Mouse (Mus musculus) MEL (cell line): ENCODE results near the gene Gm1043. TPM values are rescaled to one million over a fixed set of nuclear protein-coding genes. Genes with fewer than 3 reads are reported as not detected.

Experiments used
- DNase-seq: peaks from one replicate; pipeline ENCODE4 v3.0.0; 2011; ENCODE audit warnings: low read depth, low spot score
- H3K27ac ChIP-seq: 2 replicates; pipeline ENCODE4 v1.5.1; 2012; ENCODE audit warnings: low read depth, mild to moderate bottlenecking, control low read depth, low read length, moderate library complexity; ENCODE audit not compliant: control insufficient read depth
- H3K27me3 ChIP-seq, 2 experiments: fragments of 150-350 bp in 1 of 2; sonication (generic) in 1 of 2; 2 replicates each; pipeline ENCODE4 v1.6.1; 2012; ENCODE audit warnings: low read length in 2 of 2, mild to moderate bottlenecking in 2 of 2, improper control_type of control experiment in 1 of 2, moderate library complexity in 1 of 2; ENCODE audit not compliant: insufficient read depth in 2 of 2, control insufficient read depth in 1 of 2
- H3K36me3 ChIP-seq, 2 experiments: 2 replicates each; pipeline ENCODE4 v1.6.1; 2012 to 2014; ENCODE audit warnings: low read length in 2 of 2, improper control_type of control experiment in 1 of 2, inconsistent platforms in 1 of 2, mild to moderate bottlenecking in 1 of 2; ENCODE audit not compliant: insufficient read depth in 2 of 2, control insufficient read depth in 1 of 2
- H3K4me1 ChIP-seq, 2 experiments: fragments of 150-350 bp in 1 of 2; sonication (generic) in 1 of 2; 2 replicates each; pipeline ENCODE4 v1.6.1; 2012; ENCODE audit warnings: low read length in 2 of 2, improper control_type of control experiment in 1 of 2, mild to moderate bottlenecking in 1 of 2; ENCODE audit not compliant: insufficient read depth in 2 of 2, control insufficient read depth in 1 of 2
- H3K4me3 ChIP-seq, 2 experiments: fragments of 150-350 bp in 1 of 2; sonication (generic) in 1 of 2; 2 replicates each; pipeline ENCODE4 v1.5.1; 2012; ENCODE audit warnings: low read depth in 2 of 2, low read length in 2 of 2, mild to moderate bottlenecking in 2 of 2, moderate library complexity in 2 of 2, control low read depth in 1 of 2, improper control_type of control experiment in 1 of 2; ENCODE audit not compliant: control insufficient read depth in 1 of 2, insufficient read depth in 1 of 2
- H3K79me2 ChIP-seq: 2 replicates; pipeline ENCODE4 v1.6.1; 2012; ENCODE audit warnings: mild to moderate bottlenecking, low read length, moderate library complexity; ENCODE audit not compliant: control insufficient read depth, poor library complexity, insufficient read depth
- H3K9ac ChIP-seq: 2 replicates; pipeline ENCODE4 v1.6.1; 2012; ENCODE audit warnings: low read depth, mild to moderate bottlenecking, control low read depth, low read length, moderate library complexity; ENCODE audit not compliant: control insufficient read depth, poor library complexity, severe bottlenecking
- H3K9me3 ChIP-seq: fragments of 150-350 bp; sonication (generic); replicated peaks from 2 replicates; pipeline ENCODE4 v1.6.1; 2012; ENCODE audit warnings: mild to moderate bottlenecking, low read length, improper control_type of control experiment, moderate library complexity; ENCODE audit not compliant: insufficient read depth
- BHLHE40 ChIP-seq: IDR thresholded peaks from 2 replicates; pipeline ENCODE4 v1.6.1; 2012; ENCODE audit warnings: low read depth, mild to moderate bottlenecking, inconsistent platforms, low read length, improper control_type of control experiment, borderline replicate concordance
- CHD2 ChIP-seq: IDR thresholded peaks from 2 replicates; pipeline ENCODE4 v1.6.1; 2011; ENCODE audit warnings: low read length, improper control_type of control experiment
- CTCF ChIP-seq, 3 experiments: IDR thresholded peaks in 2 of 3; conservative IDR thresholded peaks in 1 of 3; 2 replicates each; pipeline ENCODE4 v1.5.1; 2011 to 2012; ENCODE audit warnings: low read length in 3 of 3, low read depth in 2 of 3, mild to moderate bottlenecking in 2 of 3, improper control_type of control experiment in 1 of 3, inconsistent platforms in 1 of 3, mixed read lengths in 1 of 3, moderate library complexity in 1 of 3; ENCODE audit not compliant: control insufficient read depth in 1 of 3, insufficient read depth in 1 of 3, poor library complexity in 1 of 3, severe bottlenecking in 1 of 3
- E2F4 ChIP-seq: IDR thresholded peaks from 2 replicates; pipeline ENCODE4 v1.6.1; 2011; ENCODE audit warnings: low read depth, low read length, improper control_type of control experiment, borderline replicate concordance
- ELF1 ChIP-seq: IDR thresholded peaks from 2 replicates; pipeline ENCODE4 v1.6.1; 2014; ENCODE audit warnings: low read depth, mild to moderate bottlenecking, inconsistent platforms, low read length, improper control_type of control experiment, moderate library complexity
- EP300 ChIP-seq, 2 experiments: IDR thresholded peaks; 2 replicates each; pipeline ENCODE4 v1.6.1; 2011; ENCODE audit warnings: improper control_type of control experiment in 2 of 2, low read length in 2 of 2, low read depth in 1 of 2, mild to moderate bottlenecking in 1 of 2
- GABPA ChIP-seq: IDR thresholded peaks from 2 replicates; pipeline ENCODE4 v1.6.1; 2012; ENCODE audit warnings: low read depth, mild to moderate bottlenecking, inconsistent platforms, low read length, improper control_type of control experiment, moderate library complexity
- HCFC1 ChIP-seq: IDR thresholded peaks from 2 replicates; pipeline ENCODE4 v1.6.1; 2012; ENCODE audit warnings: low read depth, mild to moderate bottlenecking, inconsistent platforms, low read length, improper control_type of control experiment, moderate library complexity
- MAZ ChIP-seq: IDR thresholded peaks from 2 replicates; pipeline ENCODE4 v1.6.1; 2012; ENCODE audit warnings: low read depth, mild to moderate bottlenecking, inconsistent platforms, low read length, improper control_type of control experiment
- MEF2A ChIP-seq: IDR thresholded peaks from 2 replicates; pipeline ENCODE4 v1.6.1; 2014; ENCODE audit warnings: low read depth, mild to moderate bottlenecking, inconsistent platforms, low read length, improper control_type of control experiment; ENCODE audit not compliant: poor library complexity, insufficient replicate concordance, severe bottlenecking; ENCODE audit errors: extremely low read depth
- MYB ChIP-seq: IDR thresholded peaks from 2 replicates; pipeline ENCODE4 v1.6.1; 2011; ENCODE audit warnings: mild to moderate bottlenecking, low read depth, low read length, improper control_type of control experiment
- MYC ChIP-seq: IDR thresholded peaks from 2 replicates; pipeline ENCODE4 v1.6.1; 2011; ENCODE audit warnings: low read depth, mild to moderate bottlenecking, low read length, improper control_type of control experiment, moderate library complexity
- POLR2AphosphoS5 ChIP-seq: IDR thresholded peaks from 2 replicates; pipeline ENCODE4 v1.6.1; 2012; ENCODE audit warnings: low read depth, borderline replicate concordance, mild to moderate bottlenecking, inconsistent platforms, low read length, moderate library complexity, mixed read lengths
- RCOR1 ChIP-seq: IDR thresholded peaks from 2 replicates; pipeline ENCODE4 v1.6.1; 2012; ENCODE audit warnings: low read depth, mild to moderate bottlenecking, inconsistent platforms, low read length, improper control_type of control experiment
- SMC3 ChIP-seq: IDR thresholded peaks from 2 replicates; pipeline ENCODE4 v1.6.1; 2011; ENCODE audit warnings: low read depth, low read length, improper control_type of control experiment
- TBP ChIP-seq: IDR thresholded peaks from 2 replicates; pipeline ENCODE4 v1.8.0; 2011; ENCODE audit warnings: low read depth, low read length, improper control_type of control experiment
- USF1 ChIP-seq: IDR thresholded peaks from 2 replicates; pipeline ENCODE4 v1.6.1; 2014; ENCODE audit warnings: low read depth, mild to moderate bottlenecking, inconsistent platforms, low read length, improper control_type of control experiment, moderate library complexity
- ZC3H11A ChIP-seq: IDR thresholded peaks from 2 replicates; pipeline ENCODE4 v1.6.1; 2012; ENCODE audit warnings: low read depth, mild to moderate bottlenecking, inconsistent platforms, low read length, improper control_type of control experiment
- ZKSCAN1 ChIP-seq: IDR thresholded peaks from 2 replicates; pipeline ENCODE4 v1.6.1; 2012; ENCODE audit warnings: low read depth, mild to moderate bottlenecking, inconsistent platforms, low read length, improper control_type of control experiment, moderate library complexity
- polyA plus RNA-seq, 2 experiments: library from polyadenylated mRNA; stranded (reverse) in 1 of 2; unstranded in 1 of 2; fragments of >175 nt in 1 of 2; fragments of >200 nt in 1 of 2; gene quantifications; 2 replicates each; pipeline versions ENCODE4 v1.2.1 to v1.2.4; 2012; ENCODE audit warnings: low replicate concordance in 2 of 2, low read depth in 1 of 2; ENCODE audit not compliant: insufficient read length in 2 of 2, insufficient read depth in 1 of 2, missing spikeins in 1 of 2
- total RNA-seq: library from RNA; depleted of rRNA; stranded (reverse); fragments of 300-350 nt; gene quantifications from 2 replicates; pipeline ENCODE4 v1.2.3, GENCODE M21; 2012; rRNA removed

The Gm1043 gene
- total RNA-seq (not detected in 2 replicates), polyA plus RNA-seq (not detected)

DNA sequence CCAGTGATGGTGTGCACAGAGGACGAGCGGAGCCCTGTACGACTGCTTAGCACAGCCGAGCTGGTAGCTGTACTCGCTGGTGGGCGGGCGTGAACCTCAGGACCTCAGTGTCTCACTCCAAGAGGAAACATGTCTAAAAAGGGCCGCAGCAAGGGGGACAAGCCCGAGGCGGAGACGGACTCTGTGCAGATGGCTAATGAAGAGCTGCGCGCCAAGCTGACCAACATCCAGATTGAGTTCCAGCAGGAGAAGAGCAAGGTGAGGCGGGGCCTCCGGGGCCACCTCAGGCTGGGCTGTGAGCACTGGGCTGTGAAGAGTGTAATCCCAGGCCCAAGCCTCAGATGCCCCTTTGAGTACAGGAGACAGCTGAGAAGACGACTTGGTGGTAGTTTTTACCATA, at the start of gene Gm1043:
TSS of gene Gm1043 (plus strand) at position 130 of the 400 bp plus-strand sequence.
- Histone ChIP-seq H3K4me3 (no peak within 1 kb of the TSS), H3K9me3 (no peaks in the 10 kb centered on the region), H3K9ac (no peak within 1 kb of the TSS), H3K4me1 (no peaks in the 10 kb centered on the region), H3K27ac (no peak within 1 kb of the TSS), H3K27me3 (no peaks in the 10 kb centered on the region), H3K79me2 (no peaks in the 10 kb centered on the region), H3K36me3 (no peaks in the 10 kb centered on the region)
- no peak for TF ChIP-seq MEF2A
- no peak for TF ChIP-seq MYC
- no peak for TF ChIP-seq CHD2
- no peak for TF ChIP-seq ZKSCAN1
- no peak for TF ChIP-seq BHLHE40
- no peak for TF ChIP-seq HCFC1
- no peak for TF ChIP-seq TBP
- TF ChIP-seq MYB = no peak
- no peak for TF ChIP-seq ZC3H11A
- no peak for TF ChIP-seq RCOR1
- no peak for TF ChIP-seq SMC3
- TF ChIP-seq USF1 = no peak
- no peak for DNase-seq

DNA sequence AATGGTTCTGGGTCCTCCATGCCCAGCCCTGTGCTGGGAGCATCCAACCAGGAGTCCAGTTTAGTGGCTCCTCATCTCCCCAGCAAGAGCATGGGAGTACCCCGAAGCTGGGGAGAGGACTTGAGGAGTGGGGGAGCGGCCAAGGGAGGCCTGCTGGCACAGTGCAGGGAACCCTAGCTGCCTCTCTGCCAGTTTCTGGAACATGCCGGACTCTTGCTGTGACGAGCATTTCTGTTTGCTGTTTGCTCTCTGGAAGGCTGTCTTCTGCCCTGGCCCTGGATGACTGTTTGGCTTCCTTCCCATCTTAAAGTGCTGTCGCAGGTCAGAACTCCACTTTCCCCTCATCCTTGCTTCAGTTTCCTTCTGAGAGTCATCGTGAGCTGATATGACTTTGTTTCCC, 49.3 kb upstream of the Gm1043 start:
- no peak overlapping the region for H3K9ac ChIP-seq
- no peak for DNase-seq
- H3K4me1 ChIP-seq = no peaks in the 10 kb centered on the region
- TF ChIP-seq E2F4 = no peak
- TF ChIP-seq POLR2AphosphoS5 = no peak
- no peak for TF ChIP-seq MAZ
- TF ChIP-seq SMC3 = no peak
- TF ChIP-seq MYB = no peak
- TF ChIP-seq USF1 = no peak
- no peak for TF ChIP-seq EP300 (IDR thresholded peaks at IDR 0.05; ENCODE audit: low read depth in 1 of 2, low read length in 2 of 2)
- no peak for TF ChIP-seq CTCF (IDR thresholded peaks at IDR 0.05 in 2 of 3, conservative IDR thresholded peaks at IDR 0.05 in 1 of 3; ENCODE audit: control insufficient read depth in 1 of 3, insufficient read depth in 1 of 3, low read depth in 2 of 3, low read length in 3 of 3, poor library complexity in 1 of 3, severe bottlenecking in 1 of 3)
- TF ChIP-seq GABPA = no peak
- TF ChIP-seq MEF2A = no peak
- no peak for TF ChIP-seq ZC3H11A
- no peak for TF ChIP-seq ELF1
- no peaks in the 10 kb centered on the region for H3K9me3 ChIP-seq
- H3K4me3 ChIP-seq = no peak overlapping the region
- no peak overlapping the region for H3K27ac ChIP-seq
- H3K79me2 ChIP-seq = no peaks in the 10 kb centered on the region
- H3K36me3 ChIP-seq = no peaks in the 10 kb centered on the region
- H3K27me3 ChIP-seq = no peaks in the 10 kb centered on the region
